Mouse (Mus musculus): Measurements from ENCODE around the gene Gm11985.

DNA sequence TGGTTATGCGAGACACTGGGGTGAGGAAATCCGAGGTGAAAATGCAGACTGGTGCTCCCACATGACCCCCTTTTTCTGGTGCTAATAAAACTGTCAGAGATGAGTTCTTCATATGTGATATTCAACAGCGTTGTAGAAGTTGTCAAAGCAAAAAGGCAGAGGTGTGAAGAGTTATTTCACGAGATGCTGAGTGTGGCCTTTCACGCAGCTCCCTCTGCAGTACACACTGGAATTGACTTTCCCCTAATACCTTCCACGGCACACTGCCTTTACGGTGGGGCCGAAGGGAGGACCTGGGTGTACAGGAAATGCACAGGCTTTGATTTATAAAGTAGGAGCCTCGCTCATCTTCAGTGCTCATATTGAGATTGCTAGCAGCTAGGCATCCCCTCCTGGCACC, 4.8 kb upstream of the Gm11985 start:
- TF ChIP-seq TAL1 (IDR thresholded peaks at IDR 0.05; ENCODE audit: low read length): no peak
- no peak for TF ChIP-seq GATA1 (IDR thresholded peaks at IDR 0.05; ENCODE audit: low read length)
